In the genomic region with DNA sequence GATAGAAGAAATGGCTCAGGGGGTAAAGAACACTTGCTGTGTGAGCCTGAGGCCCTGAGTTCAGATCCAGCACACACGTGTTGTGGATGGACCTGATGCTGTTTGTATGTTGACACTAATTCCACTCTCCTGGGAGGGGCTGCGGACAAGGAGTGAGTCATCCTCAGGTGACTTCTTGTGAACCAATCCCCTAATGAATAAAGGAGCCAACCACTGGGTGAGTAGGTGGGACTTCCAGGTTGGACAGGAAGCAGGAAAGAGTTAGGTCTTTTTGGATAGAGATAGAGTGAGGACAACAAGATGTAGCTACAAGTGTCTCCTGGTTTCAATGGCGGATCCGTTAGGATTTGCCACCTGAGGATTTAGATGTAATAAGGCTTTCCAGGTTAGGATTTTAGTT, we compare ENCODE assay signal across 25 mouse cellular contexts. TPM values are rescaled to one million over a fixed set of nuclear protein-coding genes. Genes with fewer than 3 reads are reported as not detected.
DNase-seq lines count a peak whose midpoint lies in the region; ATAC-seq and TF ChIP-seq lines count a peak whose summit lies in the region.
"Had no signal": no experiment of that assay in that cellular context is flagged by ENCODE, and none has a peak within 500 bp of the region (broad histone marks: within the 10 kb centered on the region; RNA-seq: fewer than 3 reads in every experiment).

No protein-coding gene starts in this region.

- no peaks in the 10 kb centered on the region for H3K9me3 ChIP-seq in liver, embryonic 13.5 days (replicated peaks)
- H3K9me3 ChIP-seq in liver, embryonic 12.5 days (replicated peaks) = no peaks in the 10 kb centered on the region
- H3K9me3 ChIP-seq: embryonic facial prominence, embryonic 15.5 days; forebrain, embryonic 15.5 days; G1E; heart, embryonic 15.5 days; hindbrain, embryonic 13.5 days; intestine, embryonic 15.5 days had no signal

- no peak overlapping the region for H3K4me2 ChIP-seq in liver, embryonic 13.5 days
- no peak overlapping the region for H3K4me2 ChIP-seq in liver, embryonic 12.5 days
- H3K4me2 ChIP-seq: embryonic facial prominence, embryonic 15.5 days; forebrain, embryonic 15.5 days; heart, embryonic 11.5 days; heart, embryonic 15.5 days; hindbrain, embryonic 13.5 days; intestine, embryonic 15.5 days had no signal

- H3K36me3 ChIP-seq in liver, embryonic 13.5 days = peaks cover 8% of the 10 kb centered on the region
- peaks cover 9% of the 10 kb centered on the region for H3K36me3 ChIP-seq in liver, embryonic 12.5 days
- H3K36me3 ChIP-seq: embryonic facial prominence, embryonic 15.5 days; heart, embryonic 15.5 days; hindbrain, embryonic 13.5 days; intestine, embryonic 15.5 days had no signal

- peak; percentile 13 for DNase-seq in liver, embryonic 13.5 days
- DNase-seq in ES-CJ7 (ENCODE audit: low read depth, low spot score) (peak; percentile 91), WW6 (ENCODE audit: low read depth, low spot score) (peak; percentile 46)
- no peak for DNase-seq in frontal cortex, postnatal 36 days (ENCODE audit: low spot score in 2 of 2)
- DNase-seq in layer of hippocampus, adult 18-20 months (ENCODE audit: low spot score in 2 of 2) = no peak
- no peak for DNase-seq in right cerebral cortex, adult 2 months (ENCODE audit: low spot score in 2 of 2)
- DNase-seq: adrenal gland, postnatal 25 days; cerebellum, adult 18-20 months; cerebellum, adult 9-11 months; cerebellum, postnatal 36 days; gastrocnemius, postnatal 14 days; heart, adult 2 months; heart, postnatal 14 days; kidney, adult 18-20 months had no signal

- H3K27me3 ChIP-seq in liver, embryonic 13.5 days = no peaks in the 10 kb centered on the region
- no peaks in the 10 kb centered on the region for H3K27me3 ChIP-seq in liver, embryonic 12.5 days (replicated peaks)
- H3K27me3 ChIP-seq: embryonic facial prominence, embryonic 15.5 days; forebrain, embryonic 15.5 days; heart, embryonic 15.5 days; hindbrain, embryonic 13.5 days; intestine, embryonic 15.5 days had no signal

- TF ChIP-seq POLR2A in olfactory bulb, adult 2 months (IDR thresholded peaks at IDR 0.05; ENCODE audit: insufficient read depth, low read depth, low read length) = no peak

- H3K27ac ChIP-seq in liver, embryonic 13.5 days = no peak overlapping the region
- no peak overlapping the region for H3K27ac ChIP-seq in liver, embryonic 12.5 days
- H3K27ac ChIP-seq in olfactory bulb, adult 2 months (ENCODE audit: insufficient read depth, low read depth, low read length) = peak overlapping the region; percentile 85
- H3K27ac ChIP-seq: embryonic facial prominence, embryonic 15.5 days; forebrain, embryonic 15.5 days; heart, adult 2 months; heart, embryonic 15.5 days; hindbrain, embryonic 13.5 days; hindbrain, postnatal 0 days; intestine, embryonic 15.5 days had no signal

- H3K4me3 ChIP-seq in liver, embryonic 13.5 days (replicated peaks) = no peak overlapping the region
- H3K4me3 ChIP-seq in liver, embryonic 12.5 days = no peak overlapping the region
- no peak overlapping the region for H3K4me3 ChIP-seq in olfactory bulb, adult 2 months (ENCODE audit: insufficient read depth, low read depth, low read length)
- H3K4me3 ChIP-seq: embryonic facial prominence, embryonic 15.5 days; forebrain, embryonic 15.5 days; heart, adult 2 months; heart, embryonic 15.5 days; hindbrain, embryonic 13.5 days; intestine, embryonic 15.5 days had no signal

- no peak overlapping the region for H3K9ac ChIP-seq in liver, embryonic 13.5 days
- H3K9ac ChIP-seq in liver, embryonic 12.5 days = no peak overlapping the region
- H3K9ac ChIP-seq: embryonic facial prominence, embryonic 15.5 days; forebrain, embryonic 15.5 days; heart, embryonic 15.5 days; hindbrain, embryonic 13.5 days; intestine, embryonic 15.5 days had no signal

- WGBS in liver, embryonic 13.5 days (ENCODE audit: insufficient replicate concordance) = 81% methylated on average over 4 of the region's 4 CpGs
- 75% methylated on average over 4 of the region's 4 CpGs for WGBS in liver, embryonic 12.5 days (ENCODE audit: insufficient replicate concordance)
- WGBS in olfactory bulb, adult 2 months = 50% methylated on average over 4 of the region's 4 CpGs

- H3K4me1 ChIP-seq in liver, embryonic 13.5 days (replicated peaks) = peaks cover 10% of the 10 kb centered on the region; the same call in 1 of the 2 replicates
- H3K4me1 ChIP-seq in liver, embryonic 12.5 days = peaks cover 29% of the 10 kb centered on the region
- H3K4me1 ChIP-seq in olfactory bulb, adult 2 months (ENCODE audit: control insufficient read depth, insufficient read depth, low read length) = peaks cover 49% of the 10 kb centered on the region
- H3K4me1 ChIP-seq: heart, embryonic 15.5 days; hindbrain, embryonic 13.5 days; intestine, embryonic 15.5 days had no signal

- no peak for ATAC-seq in liver, embryonic 13.5 days (ENCODE audit: low read depth)
- no peak for ATAC-seq in liver, embryonic 12.5 days
- ATAC-seq: forebrain, embryonic 15.5 days; hindbrain, postnatal 0 days; intestine, embryonic 15.5 days had no signal

- TF ChIP-seq CTCF in olfactory bulb, adult 2 months (IDR thresholded peaks at IDR 0.05; ENCODE audit: insufficient read depth, low read depth, low read length) = no peak

RNA-seq across cellular contexts. Expression of gene Ccsap, which starts 10.7 kb away (rescaled TPM):
- 2.3 and 2.7 TPM in 2 replicates for polyA plus RNA-seq in liver, embryonic 13.5 days (2015; fragmentation: Nextera tagmentation; extraction: Ambion mirVana)
- 5.5 and 5.8 TPM in 2 replicates for polyA plus RNA-seq in liver, embryonic 12.5 days (2016; fragmentation: Nextera tagmentation; extraction: Ambion mirVana)
- not detected in 2 replicates for polyA plus RNA-seq in olfactory bulb, adult 2 months (2012; ENCODE audit: insufficient read depth, insufficient read length, low replicate concordance, missing spikeins)
- 10 to 100 TPM; 56.7 to 61.7 TPM for total RNA-seq in layer of hippocampus, adult 18-20 months (2021)

RNA-seq across cellular contexts. Expression of gene Rab4a, which starts 43.6 kb away (rescaled TPM):
- 30.8 and 31.7 TPM in 2 replicates for polyA plus RNA-seq in liver, embryonic 13.5 days (2015; fragmentation: Nextera tagmentation; extraction: Ambion mirVana)
- polyA plus RNA-seq in liver, embryonic 12.5 days (2016; fragmentation: Nextera tagmentation; extraction: Ambion mirVana) = 36.3 and 38.3 TPM in 2 replicates
- polyA plus RNA-seq in olfactory bulb, adult 2 months (2012; ENCODE audit: insufficient read depth, insufficient read length, low replicate concordance, missing spikeins) = not detected in 2 replicates
- total RNA-seq in layer of hippocampus, adult 18-20 months (2021) = 10 to 100 TPM; 42.6 to 44.8 TPM

RNA-seq across cellular contexts. Expression of gene Acta1, which starts 45.2 kb away (rescaled TPM):
- 10.3 and 17.3 TPM in 2 replicates for polyA plus RNA-seq in liver, embryonic 13.5 days (2015; fragmentation: Nextera tagmentation; extraction: Ambion mirVana)
- polyA plus RNA-seq in liver, embryonic 12.5 days (2016; fragmentation: Nextera tagmentation; extraction: Ambion mirVana) = 2.1 and 4.9 TPM in 2 replicates
- not detected in 2 replicates for polyA plus RNA-seq in olfactory bulb, adult 2 months (2012; ENCODE audit: insufficient read depth, insufficient read length, low replicate concordance, missing spikeins)
- total RNA-seq in layer of hippocampus, adult 18-20 months (2021) = 1 to 10 TPM; 5.2 to 7.0 TPM
- total RNA-seq: adrenal gland, postnatal 25 days; G1E; hematopoietic stem cell, adult 5-6 weeks had no signal

Comparison
In these comparisons a context has a peak if more than half of its experiments do, and no peak if none do; other contexts are left out.
1. DNase-seq: peak in liver, embryonic 13.5 days (single experiment), ES-CJ7 (single experiment) and WW6 (single experiment); none in frontal cortex, postnatal 36 days (0 of 2), layer of hippocampus, adult 18-20 months (0 of 2) and right cerebral cortex, adult 2 months (0 of 2).